Mouse (Mus musculus) layer of hippocampus, adult 18-20 months (tissue): ENCODE measurements at regions not wholly inside any gene's neighbourhood (a gene's known extent, or its start where the extent isn't known, plus 50 kb on each side); places are given as distances from the start of the nearest gene placed in this dataset.

Experiments
- DNase-seq, 2 experiments: peaks; one replicate each; pipeline ENCODE4 v3.0.0; 2022; ENCODE audit warnings: low spot score in 2 of 2

GRCm38 (mm10) chr17:47317651-47318050 is 51.0 kb upstream of the Mrps10 start:
- DNase-seq: no peak

- DNase-seq: no peak
These were observed 55.5 kb upstream of the Mrps10 start for GRCm38 (mm10) chr17:47313162-47313561.

- DNase-seq: no peak
These were observed 57.4 kb upstream of the Mrps10 start for GRCm38 (mm10) chr17:47311272-47311671.

GRCm38 (mm10) chr17:47306027-47306761 is 62.5 kb upstream of the Mrps10 start:
- DNase-seq: no peak

GRCm38 (mm10) chr17:47304463-47305199 is 64.1 kb upstream of the Mrps10 start:
- no peak for DNase-seq

GRCm38 (mm10) chr17:47303600-47303999 is 65.1 kb upstream of the Mrps10 start:
- no peak for DNase-seq

GRCm38 (mm10) chr17:47298396-47298919 is 70.2 kb upstream of the Mrps10 start:
- DNase-seq: no peak

- DNase-seq: no peak
These were observed 70.7 kb upstream of the Mrps10 start for GRCm38 (mm10) chr17:47297965-47298364.

- DNase-seq: no peak
These were observed 71.8 kb upstream of the Mrps10 start for GRCm38 (mm10) chr17:47296709-47297450.

- no peak for DNase-seq
These were observed 73.2 kb upstream of the Mrps10 start for GRCm38 (mm10) chr17:47295315-47296011.

- no peak for DNase-seq
These were observed 74.6 kb upstream of the Mrps10 start for GRCm38 (mm10) chr17:47294091-47294534.

GRCm38 (mm10) chr17:47293178-47293577 is 75.5 kb upstream of the Mrps10 start:
- no peak for DNase-seq

- DNase-seq: no peak
These were observed 77.1 kb upstream of the Mrps10 start for GRCm38 (mm10) chr17:47291558-47291957.

GRCm38 (mm10) chr17:47285616-47286015 is 83.1 kb upstream of the Mrps10 start:
- DNase-seq: peak in 1 of 2 experiments; percentile 50

GRCm38 (mm10) chr17:47284236-47284635 is 84.5 kb upstream of the Mrps10 start:
- DNase-seq: no peak

- no peak for DNase-seq
These were observed 85.5 kb upstream of the Mrps10 start for GRCm38 (mm10) chr17:47283158-47283557.

- no peak for DNase-seq
These were observed 86.2 kb upstream of the Mrps10 start for GRCm38 (mm10) chr17:47282476-47282875.

GRCm38 (mm10) chr17:47277890-47278289 is 90.8 kb upstream of the Mrps10 start:
- DNase-seq: no peak

- DNase-seq: no peak
These were observed 92.0 kb upstream of the Mrps10 start for GRCm38 (mm10) chr17:47276639-47277038.

GRCm38 (mm10) chr17:47275796-47276311 is 92.8 kb upstream of the Mrps10 start:
- no peak for DNase-seq

GRCm38 (mm10) chr17:47273309-47273708 is 95.4 kb upstream of the Mrps10 start:
- DNase-seq: no peak
